Mouse (Mus musculus) CD8-positive naive resting alpha-beta T cell, adult 2 months (primary cell): ENCODE measurements around the gene Gdf15.
A peak's percentile ranks its signal among the peaks of the same experiment; 100 is the strongest.

Source experiments
- DNase-seq, 2 experiments: peaks; one replicate each; pipeline ENCODE4 v3.0.0; 2022; ENCODE audit warnings: low read depth in 2 of 2, low spot score in 2 of 2

The Gdf15 gene

DNA sequence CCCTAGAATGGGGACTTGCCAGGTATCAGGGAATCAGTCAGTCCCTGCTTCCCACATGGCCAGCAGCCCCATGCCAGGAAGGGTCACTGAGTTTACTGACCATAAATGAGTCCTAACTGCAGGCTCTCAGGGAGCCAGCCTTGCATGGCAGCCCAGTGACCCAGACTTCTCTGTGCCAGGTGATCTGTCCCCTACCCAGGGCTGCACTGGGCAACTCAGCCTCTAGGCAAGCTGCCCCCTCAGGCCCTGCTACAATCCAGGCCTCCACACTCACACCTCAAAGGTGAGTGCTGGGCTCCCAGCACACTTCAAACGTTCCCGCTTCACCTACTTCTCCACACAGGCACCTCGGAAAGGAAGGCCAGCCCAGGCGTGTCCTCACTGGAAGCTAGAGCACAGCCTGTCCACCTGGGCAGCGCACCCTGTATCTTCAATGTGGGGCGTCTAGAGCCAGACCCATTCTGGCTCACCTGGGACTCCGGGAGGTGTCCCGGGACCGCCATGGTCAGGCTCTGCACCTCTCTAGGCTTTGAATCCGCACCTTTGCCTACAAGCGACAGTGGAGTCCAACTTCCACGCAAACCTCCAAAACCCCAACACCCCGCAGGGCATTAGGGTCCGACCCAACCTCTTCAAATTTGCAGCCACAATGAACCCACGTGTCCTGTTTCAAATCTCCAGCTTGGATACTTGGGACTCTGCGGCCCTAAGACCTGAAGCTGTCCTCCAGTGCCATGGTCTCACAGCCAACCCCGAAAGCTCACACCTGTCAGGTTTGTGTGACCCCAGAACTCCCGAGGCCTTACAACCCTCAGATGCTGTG lies 25.3 kb downstream of the Gdf15 start:
- DNase-seq: no peak

DNA sequence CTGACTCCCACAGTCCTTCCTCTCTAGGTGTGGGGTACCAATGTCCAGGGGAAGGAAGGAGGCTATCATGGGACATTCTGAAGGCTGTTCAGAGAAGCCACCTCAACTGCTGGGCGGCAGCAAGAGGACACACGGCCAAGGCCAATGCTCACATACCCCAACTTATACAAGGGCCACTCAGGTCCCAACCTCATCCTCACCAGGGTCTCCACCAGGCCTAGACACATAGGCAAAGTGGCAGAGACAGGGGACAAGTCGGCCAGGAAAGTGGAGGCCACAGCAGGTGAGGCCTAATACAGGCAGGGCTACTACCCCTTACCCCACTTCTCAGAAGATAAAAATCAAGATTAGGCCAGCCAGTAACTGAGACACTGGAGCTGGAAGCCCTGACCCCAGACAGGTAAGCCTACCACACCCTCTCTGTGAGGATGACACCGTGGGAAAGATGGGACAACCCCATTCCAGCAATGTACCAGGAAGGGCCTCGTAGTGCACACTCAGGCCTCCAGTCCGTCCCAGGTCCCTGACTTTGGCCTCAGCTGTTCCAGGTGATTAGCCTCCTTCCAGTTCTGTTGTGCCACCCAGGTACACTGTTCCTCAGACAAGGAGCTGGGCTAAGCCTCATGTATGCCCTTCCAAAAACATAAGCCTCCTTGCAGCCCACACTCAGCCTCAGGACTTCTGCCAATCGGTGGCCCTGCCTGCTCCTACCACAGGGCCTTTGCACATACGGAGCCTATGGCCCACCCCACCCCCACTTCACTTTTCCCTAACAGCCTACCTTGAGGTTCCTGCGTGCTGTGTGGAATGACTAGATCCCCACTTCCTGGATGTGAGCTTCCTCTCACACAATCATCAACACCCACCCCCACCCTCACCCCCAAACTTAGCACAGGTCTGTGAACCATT lies 26.1 kb downstream of the Gdf15 start:
- DNase-seq: no peak

DNA sequence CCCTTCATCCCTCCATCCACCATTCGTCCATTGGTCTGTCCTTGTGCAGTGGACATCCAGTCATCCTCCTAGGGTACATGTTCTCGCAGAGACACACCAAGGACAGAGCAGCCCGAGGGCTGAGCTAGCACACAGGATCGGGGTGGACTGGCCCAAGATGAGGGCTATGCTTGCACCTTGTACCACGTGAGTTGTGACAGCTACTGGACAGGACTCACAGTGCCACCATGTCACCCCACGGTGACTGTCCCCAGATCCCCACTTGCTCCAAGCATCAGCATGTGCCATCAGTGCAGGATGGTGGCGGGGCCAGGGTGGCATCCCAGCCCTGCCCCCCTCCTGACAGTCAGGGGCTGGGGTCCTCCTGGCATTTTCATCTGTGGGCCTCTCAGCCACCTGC lies 27.7 kb downstream of the Gdf15 start:
- no peak for DNase-seq

DNA sequence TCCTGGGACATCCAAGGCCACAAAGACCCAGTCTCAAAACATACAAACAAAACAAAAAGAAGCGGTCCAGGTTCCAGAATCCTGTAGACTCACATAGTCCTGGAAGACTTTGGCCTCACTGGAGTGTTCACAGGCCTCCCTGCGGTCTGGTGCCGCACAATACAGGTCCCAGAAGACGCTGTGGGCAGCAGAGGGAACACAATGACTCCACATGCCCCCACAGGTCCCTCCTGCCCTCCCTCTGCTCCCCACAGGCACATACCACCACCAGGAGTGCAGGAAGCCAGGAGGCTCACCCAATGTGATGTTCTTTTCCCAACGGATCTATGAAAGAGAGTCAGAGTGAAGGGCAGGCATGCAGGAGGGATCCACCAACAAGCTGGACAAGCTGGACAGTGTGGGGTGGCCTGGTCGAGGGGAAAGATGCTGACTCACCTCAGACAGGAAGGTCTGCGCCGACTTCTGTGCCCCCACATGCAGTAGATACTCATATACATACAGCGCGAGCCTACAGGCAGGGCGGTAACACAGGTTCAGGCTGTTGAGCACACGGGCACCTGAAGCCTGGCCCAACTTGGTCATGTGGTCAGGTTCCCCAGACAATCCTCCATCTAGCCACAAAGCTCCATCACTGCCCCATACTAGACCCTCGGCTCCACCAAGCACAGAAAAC lies 30.0 kb downstream of the Gdf15 start:
- no peak for DNase-seq

DNA sequence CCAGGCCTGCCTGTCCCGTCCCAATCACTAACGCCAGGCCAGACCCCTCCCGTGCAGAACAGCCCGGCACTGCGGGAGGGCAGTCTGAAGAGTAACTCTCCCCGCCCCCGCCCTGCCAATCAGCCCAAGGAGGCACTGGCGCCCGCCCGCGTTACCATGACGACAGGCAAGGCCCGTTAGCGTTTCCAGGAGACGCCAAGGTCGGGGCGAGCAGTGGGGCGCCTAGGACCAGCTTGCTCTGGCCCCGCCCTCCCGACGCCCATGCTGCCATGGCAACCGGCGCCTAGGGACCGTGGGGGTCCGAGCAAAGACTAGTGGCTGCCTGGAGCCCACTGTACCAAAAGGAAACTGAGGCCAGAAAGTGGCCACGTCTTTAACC lies 31.0 kb downstream of the Gdf15 start:
- DNase-seq: no peak

DNA sequence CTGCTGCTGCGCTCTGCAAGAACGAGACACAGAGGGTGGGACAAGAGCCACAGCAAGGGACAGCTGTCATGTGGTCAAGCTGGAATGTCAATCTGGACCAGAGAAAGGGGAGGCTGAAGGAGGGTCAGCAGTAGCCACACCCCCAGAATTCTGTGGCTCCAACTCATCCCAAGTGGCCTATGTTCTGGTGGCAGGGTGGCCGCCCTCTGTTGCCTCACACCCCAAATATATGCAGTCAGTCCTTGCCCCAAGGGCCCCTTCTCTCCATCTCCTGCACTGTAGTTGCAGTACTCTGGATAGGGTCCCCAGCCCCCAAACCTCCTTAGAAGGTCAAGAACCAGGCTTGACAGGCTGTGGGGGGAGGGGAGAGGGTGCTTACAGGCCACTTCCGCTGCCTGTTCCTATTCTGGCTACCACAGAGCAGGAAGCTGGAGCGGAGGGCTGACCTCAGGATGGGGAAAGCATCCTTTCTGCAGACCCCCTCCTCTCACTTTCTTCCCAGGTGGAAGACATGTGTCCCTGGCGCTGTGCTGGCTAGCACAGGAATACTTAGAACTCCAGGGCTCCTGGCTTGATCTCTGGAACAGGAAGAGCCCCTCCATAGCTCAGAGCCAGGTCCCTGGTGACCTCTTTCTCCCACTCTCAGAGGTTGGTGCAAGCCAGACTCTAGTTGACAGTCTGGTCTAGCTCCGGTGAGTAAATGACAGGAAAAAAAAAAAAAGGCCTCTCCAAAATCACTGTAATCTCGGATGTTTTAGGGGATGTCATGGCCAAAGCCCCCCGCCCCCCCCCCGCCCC lies 31.6 kb downstream of the Gdf15 start:
- no peak for DNase-seq

DNA sequence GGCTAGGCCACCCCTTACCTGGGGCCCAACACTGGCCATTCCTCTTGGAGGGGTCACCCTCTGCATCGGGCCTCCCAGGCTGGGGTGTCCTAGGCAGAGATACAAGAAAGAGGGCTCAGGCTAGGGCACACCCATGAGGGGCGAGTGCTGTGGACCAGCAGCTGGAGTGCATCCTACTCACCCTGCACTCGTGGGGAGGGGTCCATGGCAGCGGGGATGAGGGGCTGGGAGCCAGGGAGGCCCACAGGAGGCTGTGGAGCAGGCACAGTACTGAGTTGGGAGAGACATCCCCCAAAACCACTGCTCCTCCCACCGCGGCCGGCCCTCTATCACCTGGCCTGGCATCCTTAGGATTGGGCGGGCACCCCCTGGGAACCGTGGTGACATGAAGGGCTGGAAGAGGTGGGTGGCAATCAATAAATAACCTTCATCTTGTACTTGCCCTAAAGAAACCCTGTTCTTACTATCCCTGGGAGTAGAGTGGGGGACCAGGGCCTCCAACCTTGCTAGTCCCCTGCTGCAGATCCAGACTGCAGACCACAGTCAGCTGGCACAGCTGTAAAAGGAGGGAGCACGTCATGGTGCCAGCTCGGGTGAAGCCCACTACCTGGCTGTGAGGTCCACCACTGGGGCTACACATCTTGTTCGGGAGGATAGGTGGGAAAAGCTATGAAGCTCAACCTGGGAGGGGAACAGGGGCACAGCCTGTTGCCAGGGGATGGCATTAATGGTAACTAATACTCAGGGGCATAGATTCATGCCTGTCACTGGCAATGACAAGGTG lies 32.6 kb downstream of the Gdf15 start:
- DNase-seq: no peak

DNA sequence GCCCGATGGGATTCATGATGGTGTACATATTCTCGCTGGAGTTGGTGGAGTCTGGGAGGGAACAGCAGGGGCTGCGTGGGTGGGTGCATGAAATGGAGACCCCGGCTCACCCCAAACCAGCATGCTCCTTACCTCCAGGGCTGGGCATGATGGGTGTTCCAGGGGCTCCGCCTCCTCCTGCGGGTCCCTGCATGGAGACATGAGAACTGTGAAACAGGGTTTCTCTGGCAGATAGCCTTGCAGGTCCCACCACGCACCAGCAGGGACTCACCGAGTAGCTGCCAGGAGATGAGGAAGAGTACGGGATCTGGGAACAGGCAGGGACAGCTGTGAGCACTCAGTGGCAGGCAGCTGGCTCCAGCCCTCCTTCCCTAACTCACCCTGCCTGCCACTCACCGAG lies 33.5 kb downstream of the Gdf15 start:
- DNase-seq: no peak

DNA sequence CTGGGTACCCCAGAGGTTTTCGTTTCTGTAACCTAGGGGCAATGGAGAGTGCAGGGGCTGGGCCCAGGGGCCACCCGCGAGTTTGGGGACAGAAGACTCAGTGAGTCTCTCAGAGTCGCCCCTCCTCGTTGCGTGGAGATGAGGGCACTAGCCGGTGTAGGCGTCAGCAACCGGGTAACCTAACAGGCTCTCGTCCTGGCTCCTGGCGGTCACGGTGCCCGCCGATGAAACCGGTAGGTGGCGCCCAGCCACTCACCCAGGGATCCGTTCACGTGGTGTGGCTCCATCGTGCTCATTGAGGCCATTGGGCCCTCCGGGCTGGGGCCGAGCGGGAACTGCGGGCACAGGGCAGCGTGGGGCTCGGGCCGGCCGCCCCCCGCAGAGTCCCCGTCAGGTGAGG lies 34.0 kb downstream of the Gdf15 start:
- no peak for DNase-seq

DNA sequence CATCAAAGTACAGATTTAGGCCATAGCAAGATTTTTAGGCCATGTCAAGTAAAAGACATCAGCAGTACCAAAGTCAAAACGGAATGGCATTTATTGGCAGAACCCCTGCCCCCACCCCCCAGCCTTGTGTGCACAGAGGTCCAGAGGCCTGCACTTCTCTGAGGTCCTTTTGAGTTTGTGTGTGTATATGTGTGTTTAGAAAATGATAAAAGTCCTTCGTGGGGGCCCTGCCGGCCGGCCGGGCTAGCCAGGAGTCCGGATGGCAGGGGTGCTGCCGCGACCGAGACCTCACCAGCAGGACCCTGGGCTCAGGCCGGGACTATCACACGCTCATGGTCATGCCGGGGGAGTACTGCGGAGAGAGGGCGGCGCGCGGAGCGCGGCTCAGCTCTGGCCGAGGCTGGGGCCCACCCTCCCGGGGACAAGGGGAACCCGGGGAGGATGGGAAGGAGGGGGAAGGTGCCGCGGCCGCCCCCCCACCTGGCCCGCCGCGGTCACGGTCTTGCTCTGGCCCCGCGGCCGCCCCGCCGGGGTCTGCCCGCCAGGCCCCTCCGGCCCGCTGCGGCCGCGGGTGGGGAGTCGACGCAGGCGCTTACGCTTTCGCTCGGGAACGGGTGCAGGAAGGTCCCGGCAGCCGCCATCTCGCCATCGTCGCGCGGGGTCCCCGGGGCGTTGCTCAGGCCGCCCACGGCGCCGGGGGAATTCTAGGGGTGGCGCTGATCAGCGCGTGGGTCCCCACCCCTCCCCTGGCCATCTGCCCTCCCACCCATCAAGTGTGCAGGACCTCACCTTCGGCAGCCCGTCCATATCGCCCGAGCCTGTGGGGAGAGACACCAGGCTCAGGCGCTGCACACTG lies 34.6 kb downstream of the Gdf15 start:
- DNase-seq: no peak

DNA sequence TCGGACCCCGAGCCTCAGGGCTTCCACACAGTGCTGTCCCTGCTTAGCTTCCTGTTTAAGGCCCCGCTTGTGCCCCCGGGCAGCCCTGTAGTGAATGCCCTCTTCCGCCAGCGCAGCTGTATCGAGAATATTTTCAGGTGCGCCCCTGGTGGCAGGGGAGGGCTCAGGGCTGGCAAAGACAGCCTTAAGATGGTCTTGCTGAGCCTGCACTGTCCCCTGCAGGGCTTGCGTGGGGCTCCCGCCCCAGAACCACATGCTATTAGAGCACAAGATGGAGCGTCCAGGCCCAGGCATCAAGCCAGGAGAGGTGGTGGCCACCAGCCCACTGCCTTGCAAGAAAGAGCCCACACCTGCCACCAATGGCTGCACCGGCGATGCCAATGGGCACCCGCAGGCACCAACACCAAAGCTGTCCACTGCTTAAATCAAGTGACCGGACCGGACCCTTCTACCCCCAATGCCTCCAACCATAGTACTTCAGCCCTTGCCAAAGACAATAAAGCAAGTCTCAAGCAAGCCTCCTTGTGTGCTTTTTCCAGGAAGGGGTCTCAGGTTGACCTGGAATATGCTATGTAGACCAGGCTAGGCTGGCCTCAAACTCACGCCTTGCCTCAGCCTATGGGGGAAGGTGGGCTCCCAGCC lies 35.4 kb downstream of the Gdf15 start:
- DNase-seq: peak in 1 of 2 experiments; percentile 51

DNA sequence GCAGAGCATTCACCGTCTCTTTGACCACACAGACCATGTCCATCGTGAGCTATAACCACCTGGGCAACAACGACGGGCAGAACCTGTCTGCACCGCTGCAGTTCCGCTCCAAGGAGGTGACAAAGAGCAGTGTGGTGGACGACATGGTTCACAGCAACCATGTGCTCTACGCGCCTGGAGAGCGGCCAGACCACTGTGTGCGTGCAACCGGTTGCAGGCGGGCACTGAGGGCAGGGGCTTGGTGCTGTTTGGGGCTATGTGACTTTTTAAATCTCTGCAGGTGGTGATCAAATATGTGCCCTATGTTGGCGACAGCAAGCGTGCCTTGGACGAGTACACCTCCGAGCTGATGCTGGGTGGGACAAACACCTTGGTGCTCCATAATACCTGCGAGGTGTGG lies 36.0 kb downstream of the Gdf15 start:
- DNase-seq: no peak

DNA sequence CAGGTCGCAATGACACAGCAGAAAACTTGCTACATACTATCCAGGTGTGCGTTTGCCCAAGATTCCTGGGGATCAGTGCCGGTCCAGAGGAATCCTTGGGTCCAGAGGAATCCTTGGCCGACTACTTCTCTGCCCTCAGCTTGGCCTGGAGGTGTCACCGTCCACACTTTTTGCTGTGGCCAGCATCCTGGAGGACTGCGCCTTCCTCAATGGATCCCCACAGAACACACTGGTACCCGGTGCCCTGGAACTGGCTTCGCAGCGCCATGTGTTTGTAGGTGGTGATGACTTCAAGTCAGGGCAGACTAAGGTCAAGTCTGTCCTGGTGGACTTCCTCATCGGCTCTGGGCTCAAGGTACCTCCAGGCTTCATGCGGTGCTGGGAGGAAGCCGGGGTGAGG lies 36.4 kb downstream of the Gdf15 start:
- no peak for DNase-seq

DNA sequence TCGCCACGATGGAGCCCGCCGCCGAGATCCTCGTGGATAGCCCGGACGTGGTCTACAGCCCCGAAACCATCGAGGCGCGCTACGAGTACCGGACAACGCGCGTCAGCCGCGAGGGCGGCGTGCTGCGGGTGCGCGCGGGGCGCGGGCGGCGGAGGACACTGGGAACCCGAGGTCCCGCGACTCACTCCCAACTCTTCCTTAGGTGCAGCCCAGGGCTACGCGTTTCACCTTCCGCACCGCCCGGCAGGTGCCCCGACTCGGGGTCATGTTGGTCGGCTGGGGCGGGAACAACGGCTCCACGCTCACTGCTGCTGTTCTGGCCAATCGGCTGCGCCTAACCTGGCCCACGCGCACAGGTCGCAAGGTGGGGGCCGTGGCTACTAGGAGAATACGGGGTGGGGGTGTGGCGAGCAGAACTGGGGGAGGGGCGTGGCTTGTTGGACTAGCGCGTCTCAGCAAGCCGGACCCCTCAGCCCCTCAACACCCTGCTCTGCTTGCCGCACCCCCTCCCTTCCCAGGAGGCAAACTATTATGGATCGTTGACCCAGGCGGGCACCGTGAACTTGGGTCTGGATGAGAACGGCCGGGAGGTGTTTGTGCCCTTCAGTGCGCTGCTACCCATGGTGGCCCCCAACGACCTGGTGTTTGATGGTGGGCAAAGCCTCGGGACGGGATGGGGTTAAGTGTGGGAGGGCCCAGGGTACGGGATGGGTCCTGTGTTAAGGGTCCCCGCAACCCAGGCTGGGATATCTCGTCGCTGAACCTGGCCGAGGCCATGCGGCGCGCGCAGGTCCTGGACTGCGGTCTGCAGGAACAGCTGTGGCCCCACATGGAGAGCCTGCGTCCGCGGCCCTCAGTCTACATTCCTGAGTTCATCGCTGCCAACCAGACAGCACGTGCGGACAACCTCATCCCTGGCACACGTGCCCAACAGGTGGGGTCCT lies 37.4 kb downstream of the Gdf15 start:
- peak in 1 of 2 experiments; percentile 27 for DNase-seq

DNA sequence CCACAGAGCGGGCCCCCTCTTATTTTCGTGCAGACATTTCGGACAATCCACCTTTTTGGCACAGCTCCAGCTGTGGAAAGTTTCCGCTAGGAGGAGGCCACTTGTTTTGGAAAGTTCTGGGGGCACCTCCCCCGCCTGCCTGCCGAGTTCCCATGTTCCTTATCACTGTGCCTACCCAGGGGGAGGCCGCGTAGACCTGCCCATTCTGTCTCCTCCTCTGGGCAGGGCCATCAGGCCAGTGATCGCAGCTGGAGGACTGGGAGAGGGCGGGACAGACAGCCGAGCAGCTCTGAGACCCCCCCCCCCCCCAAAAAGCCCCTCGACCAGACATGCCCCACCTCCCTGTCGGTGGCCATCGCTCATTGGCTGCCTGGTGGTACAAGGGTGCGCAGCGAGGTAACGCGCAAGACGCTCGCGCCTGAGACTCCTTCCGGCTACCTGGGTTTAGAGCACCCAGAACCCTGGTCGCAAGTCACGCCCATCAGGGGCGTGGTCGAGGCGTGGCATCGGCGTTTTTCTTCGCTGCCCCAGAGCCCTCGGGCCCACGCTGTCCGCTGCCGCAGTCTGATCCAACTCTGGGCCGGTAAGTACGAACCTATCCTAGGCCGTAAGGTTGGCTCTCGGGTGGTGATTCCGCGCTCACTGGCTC lies 38.2 kb downstream of the Gdf15 start, which contains the start of gene Isyna1:
Isyna1 (plus strand) TSS at position 413 of the 649 bp plus-strand sequence.
- DNase-seq: peak; percentile 58 to 65

DNA sequence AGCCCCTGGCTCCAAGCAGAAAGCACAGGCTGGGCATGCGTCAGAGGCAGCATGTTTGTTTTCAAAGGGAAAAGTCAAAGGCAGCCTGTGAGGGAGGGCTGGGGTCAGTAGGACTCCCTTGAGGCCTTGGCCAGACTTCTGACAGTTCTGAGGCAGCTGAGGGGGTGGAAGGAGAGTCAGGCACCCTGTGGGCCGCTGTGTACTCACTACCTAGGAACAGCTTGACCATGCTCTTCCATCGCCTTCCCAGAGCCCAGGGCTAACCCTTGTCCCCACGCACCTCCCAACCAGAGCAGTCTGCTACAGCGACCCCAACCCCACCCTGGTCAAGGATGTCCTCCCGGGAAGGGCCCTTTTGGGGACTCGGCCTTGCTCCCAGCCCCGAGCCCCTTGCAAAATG lies 39.1 kb downstream of the Gdf15 start:
- no peak for DNase-seq

DNA sequence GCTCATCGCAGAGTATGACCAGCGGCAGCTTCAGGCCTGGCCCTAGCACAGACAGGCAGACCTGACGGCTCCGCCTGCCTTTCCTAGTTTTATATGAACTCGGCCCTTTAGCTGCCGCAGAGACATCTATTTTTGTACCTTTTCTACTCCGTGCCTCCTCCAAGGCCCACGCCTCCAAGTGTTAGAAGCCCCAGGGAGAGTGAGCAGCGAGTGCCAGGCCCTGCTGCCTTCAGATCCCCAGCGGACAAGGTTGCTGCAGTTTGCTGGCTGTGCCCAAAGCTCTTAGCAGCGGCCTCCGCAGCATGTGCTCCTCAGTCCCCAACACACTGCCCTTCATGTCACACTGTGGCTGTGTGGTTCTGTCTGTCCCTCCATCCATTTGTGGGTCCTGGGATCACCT lies 40.7 kb downstream of the Gdf15 start:
- no peak for DNase-seq
